Mouse (Mus musculus) Patski (cell line): Measurements from ENCODE around the gene Edem1. TPM values are rescaled to one million over a fixed set of nuclear protein-coding genes. Genes with fewer than 3 reads are reported as not detected.
A peak's percentile ranks its signal among the peaks of the same experiment; 100 is the strongest.

Experiments
- ATAC-seq: fragments of 100-300 bp; one replicate; pipeline ENCODE4 v1.8.0; 2021
- CTCF ChIA-PET: fragments of 350-600 bp; sonication (Branson Sonifier 250); formaldehyde crosslinking; loops from one replicate; lab custom pipeline; 2022; ENCODE audit warnings: inconsistent platforms; lab: Charles Lee
- POLR2A ChIA-PET: fragments of 350-600 bp; sonication (Branson Sonifier 250); formaldehyde crosslinking; loops from one replicate; lab custom pipeline; 2022; ENCODE audit warnings: antibody characterized with exemption, inconsistent platforms; lab: Charles Lee
- DNase-seq: peaks from one replicate; pipeline ENCODE4 v3.0.0-alpha.2; 2011; ENCODE audit warnings: low read depth, low spot score
- H3K27me3 ChIP-seq: fragments of 371-371 bp; one replicate; pipeline ENCODE4 v1.5.1; 2021
- CTCF ChIP-seq: fragments of 100-300 bp; IDR thresholded peaks from one replicate; pipeline ENCODE4 v1.5.1; 2021
- in situ Hi-C: fragments of 300-500 bp; cut with MboI; formaldehyde crosslinking; loops from 3 replicates; pipeline ENCODE4 v1.11.1; 2018; ENCODE audit warnings: low pct_unique_long_range_greater_than_20kb, mixed read lengths
- polyA plus RNA-seq: library from polyadenylated mRNA; unstranded; gene quantifications from one replicate; pipeline ENCODE4 v1.2.3, GENCODE M21; 2021

The Edem1 gene
- polyA plus RNA-seq, 1 experiment from 2014 or later = 32.6 TPM

DNA sequence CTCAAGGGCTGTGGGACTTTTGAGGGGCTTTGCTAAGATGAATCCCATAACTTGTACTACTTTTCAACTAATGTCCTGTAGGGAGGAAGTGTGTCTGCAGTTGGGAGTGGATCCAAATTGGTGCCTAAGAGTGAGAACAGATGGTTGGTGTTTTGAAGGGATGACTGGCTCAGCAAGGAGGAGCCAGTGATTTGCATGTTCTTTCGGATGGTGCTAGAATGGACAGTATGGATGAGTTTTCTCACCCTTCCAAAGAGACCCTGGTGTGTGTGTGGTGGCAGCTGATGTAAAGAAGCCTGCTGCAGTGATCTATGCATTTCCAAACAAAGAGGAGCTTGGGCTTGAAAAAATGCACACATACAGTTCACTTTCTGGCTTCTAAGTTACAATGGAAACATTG lies 23.2 kb upstream of the Edem1 start:
- no peak for TF ChIP-seq CTCF
- POLR2A ChIA-PET = interaction anchor here (0.7 kb wide), 1 partner anchor 46 kb away, joined by 4 read pairs; no protein-coding TSS in a partner anchor
- in situ Hi-C loops = no loop called here
- CTCF ChIA-PET = interaction anchor here (1.4 kb wide), 1 partner anchor 10 kb away, joined by 3 read pairs; no protein-coding TSS in a partner anchor
- ATAC-seq (no peak), DNase-seq (no peak)
- no peaks in the 10 kb centered on the region for H3K27me3 ChIP-seq

- in situ Hi-C loops = no loop called here
Observed at GRCm38 (mm10) chr6:108805871-108806270, 22.6 kb upstream of the Edem1 start.

DNA sequence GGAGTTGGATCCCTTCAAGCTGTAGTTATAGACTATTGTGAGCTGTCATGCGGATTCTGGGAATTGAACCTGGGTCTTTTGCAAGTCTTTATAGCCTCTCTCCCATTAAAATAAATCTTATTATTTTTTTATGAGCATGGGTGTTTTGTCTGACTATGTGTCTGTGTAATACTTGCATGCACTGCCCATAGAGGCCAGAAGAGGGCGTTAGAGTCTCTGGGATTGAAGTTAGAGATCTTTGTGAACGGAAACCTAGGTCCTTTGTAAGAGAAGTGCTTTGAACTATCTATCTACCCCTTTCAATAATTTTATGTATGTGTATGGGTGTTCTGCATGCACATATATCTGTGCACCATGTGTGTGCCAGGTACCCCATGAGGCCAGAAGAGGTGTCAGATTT lies 21.0 kb upstream of the Edem1 start:
- no peaks in the 10 kb centered on the region for H3K27me3 ChIP-seq
- in situ Hi-C loops = no loop called here
- DNase-seq (no peak), ATAC-seq (no peak)
- ChIA-PET CTCF (interaction anchor here (1.2 to 1.7 kb wide), 2 partner anchors 10 to 14 kb away, joined by 3 to 5 read pairs; no protein-coding TSS in a partner anchor), POLR2A (no interaction called here)
- peak; percentile 42 for TF ChIP-seq CTCF

More at GRCm38 (mm10) chr6:108805871-108806270, 22.6 kb upstream of the Edem1 start:
- H3K27me3 ChIP-seq = no peaks in the 10 kb centered on the region
- no peak for DNase-seq
- TF ChIP-seq CTCF = no peak
- no peak for ATAC-seq
- POLR2A ChIA-PET = no interaction called here
- CTCF ChIA-PET = interaction anchor here (1.4 kb wide), 1 partner anchor 11 kb away, joined by 3 read pairs; no protein-coding TSS in a partner anchor

DNA sequence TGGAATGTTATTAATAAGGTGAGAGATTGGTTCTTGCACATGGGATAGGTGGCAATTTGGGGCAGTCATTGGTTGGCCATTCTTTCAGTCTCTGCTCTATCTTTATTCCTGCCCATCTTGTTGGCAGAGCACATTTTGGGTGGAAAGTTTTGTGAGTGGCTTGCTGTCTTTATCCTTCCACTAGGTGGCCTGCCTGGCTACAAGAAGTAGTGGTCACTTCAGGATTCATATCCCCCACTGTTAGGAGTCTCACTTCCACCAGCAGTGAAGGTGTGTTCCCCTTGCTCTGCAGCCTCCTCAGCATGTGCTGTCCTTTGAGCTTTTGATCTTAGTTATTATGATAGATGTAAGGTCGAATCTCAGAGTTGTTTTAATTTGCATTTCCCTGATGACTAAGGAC lies 19.7 kb upstream of the Edem1 start:
- CTCF ChIA-PET = interaction anchor here (0.8 to 1.3 kb wide), 3 partner anchors 10 to 13 kb away, joined by 3 to 5 read pairs (median 3); no protein-coding TSS in a partner anchor
- in situ Hi-C loops = no loop called here
- peak; percentile 38 for TF ChIP-seq CTCF

DNA sequence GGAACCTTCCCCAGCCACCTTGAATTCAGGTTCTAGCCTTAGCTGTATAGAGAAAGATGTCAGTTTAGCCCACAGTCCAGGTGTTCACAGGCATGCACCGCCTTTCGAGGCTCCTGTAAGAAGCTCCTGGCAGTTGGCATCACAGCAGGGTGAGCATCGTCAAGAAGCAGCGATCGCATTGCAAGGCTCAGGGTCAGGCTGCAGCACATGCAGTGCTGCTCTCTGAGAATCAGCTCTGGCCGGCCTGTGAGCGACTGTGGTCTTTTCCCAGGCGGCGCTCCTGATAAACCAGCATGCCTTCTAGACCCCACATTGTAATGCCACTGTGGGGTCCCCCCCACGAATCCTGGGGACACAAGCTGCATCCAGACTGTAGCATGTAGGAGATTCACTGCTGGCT lies 18.2 kb upstream of the Edem1 start:
- TF ChIP-seq CTCF = no peak
- in situ Hi-C loops = no loop called here
- CTCF ChIA-PET = interaction anchor here (0.7 to 1.3 kb wide), 2 partner anchors 10 to 15 kb away, joined by 3 to 5 read pairs; no protein-coding TSS in a partner anchor

More for the DNA sequence above, 19.7 kb upstream of the Edem1 start:
- H3K27me3 ChIP-seq = no peaks in the 10 kb centered on the region
- POLR2A ChIA-PET = no interaction called here
- DNase-seq (no peak), ATAC-seq (no peak)

DNA sequence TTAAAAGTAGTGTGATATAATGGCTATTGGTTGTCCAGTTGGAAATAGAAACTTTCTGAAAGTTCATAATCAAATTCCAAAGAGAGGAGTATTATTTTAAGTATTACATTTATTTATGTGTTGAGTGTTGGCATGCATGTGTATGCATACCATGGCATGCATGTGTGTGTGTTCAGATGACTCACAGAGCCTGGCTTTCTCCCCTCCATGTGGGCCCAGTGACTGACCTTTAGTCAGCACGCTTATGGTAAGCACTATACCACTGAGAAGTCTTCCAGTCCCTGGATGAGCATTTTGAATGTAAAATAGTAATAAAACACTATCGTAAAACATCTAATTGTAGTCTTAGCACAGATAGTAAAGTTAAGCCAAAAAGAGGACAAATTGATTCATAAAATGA lies 16.3 kb upstream of the Edem1 start:
- POLR2A ChIA-PET = no interaction called here
- DNase-seq (no peak), ATAC-seq (no peak)
- no peak for TF ChIP-seq CTCF
- CTCF ChIA-PET = no interaction called here
- in situ Hi-C loops = no loop called here
- no peaks in the 10 kb centered on the region for H3K27me3 ChIP-seq

More for the DNA sequence above, 18.2 kb upstream of the Edem1 start:
- no peak for ATAC-seq
- no peaks in the 10 kb centered on the region for H3K27me3 ChIP-seq
- POLR2A ChIA-PET = no interaction called here
- DNase-seq = no peak

GRCm38 (mm10) chr6:108817510-108817909 lies 10.9 kb upstream of the Edem1 start:
- POLR2A ChIA-PET = no interaction called here
- in situ Hi-C loops = no loop called here
- DNase-seq = no peak
- no peaks in the 10 kb centered on the region for H3K27me3 ChIP-seq
- ATAC-seq = no peak
- CTCF ChIA-PET = no interaction called here
- no peak for TF ChIP-seq CTCF

DNA sequence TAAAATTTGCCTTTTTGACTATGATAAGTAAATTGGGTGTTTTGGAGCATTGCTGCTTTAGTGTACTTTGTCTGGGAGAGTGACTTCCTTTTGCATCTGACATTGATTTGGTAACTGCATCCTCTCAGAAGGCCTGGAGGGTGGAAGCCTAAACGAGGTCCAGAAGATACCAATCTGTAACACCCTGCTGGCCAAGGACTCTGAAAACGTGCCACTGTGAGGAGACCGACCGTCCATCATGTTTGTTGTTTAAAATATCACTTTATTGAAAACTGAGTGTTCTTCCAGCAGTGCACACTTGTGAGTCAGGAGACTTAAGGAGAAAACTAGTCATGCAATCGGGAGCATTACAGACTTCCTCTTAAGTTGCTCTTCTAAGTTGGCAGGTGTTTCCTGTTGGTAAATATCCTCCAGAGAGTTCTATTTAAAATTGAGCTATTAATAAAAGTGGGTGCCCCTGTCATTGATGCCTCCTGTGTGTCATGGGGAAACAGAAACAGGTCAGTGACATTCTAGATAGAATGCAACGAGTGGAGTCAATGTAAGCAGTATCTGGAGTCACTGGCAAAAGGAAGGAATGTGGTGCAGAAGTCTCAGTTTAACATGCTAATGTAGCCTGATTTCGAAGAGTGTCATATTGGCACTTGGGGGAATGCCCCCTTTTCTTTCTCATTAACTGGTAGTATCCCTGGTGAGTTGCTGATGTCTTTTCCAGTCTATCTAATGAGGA lies 3.5 kb upstream of the Edem1 start:
- H3K27me3 ChIP-seq = no peaks in the 10 kb centered on the region
- ChIA-PET POLR2A (no interaction called here), CTCF (interaction anchor here (1.3 kb wide), 1 partner anchor 9 kb away, joined by 3 read pairs; no protein-coding TSS in a partner anchor)
- DNase-seq = no peak
- in situ Hi-C loops = no loop called here
- TF ChIP-seq CTCF = no peak
- ATAC-seq = no peak

DNA sequence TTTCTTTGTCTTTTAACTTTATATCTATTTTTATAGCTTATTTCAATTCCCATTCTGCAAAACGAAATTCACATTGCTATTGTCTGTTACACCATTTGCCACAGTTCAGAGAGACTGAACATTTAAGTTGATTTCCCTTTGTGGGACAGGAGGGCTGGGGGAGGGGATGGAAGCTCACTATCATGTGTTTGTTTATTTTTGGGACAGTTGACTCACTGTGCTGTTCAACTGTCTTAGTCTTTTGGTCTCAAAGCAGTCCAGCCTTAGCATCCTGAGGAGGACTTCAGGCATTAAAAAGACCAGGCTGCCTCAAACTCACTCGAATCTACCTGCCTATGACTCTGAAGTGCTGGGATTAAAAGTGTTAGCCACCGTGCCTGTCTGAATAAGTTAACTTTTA lies 2.4 kb upstream of the Edem1 start:
- ChIA-PET POLR2A (no interaction called here), CTCF (no interaction called here)
- ATAC-seq (no peak), DNase-seq (no peak)
- no peaks in the 10 kb centered on the region for H3K27me3 ChIP-seq
- TF ChIP-seq CTCF = no peak
- in situ Hi-C loops = no loop called here

DNA sequence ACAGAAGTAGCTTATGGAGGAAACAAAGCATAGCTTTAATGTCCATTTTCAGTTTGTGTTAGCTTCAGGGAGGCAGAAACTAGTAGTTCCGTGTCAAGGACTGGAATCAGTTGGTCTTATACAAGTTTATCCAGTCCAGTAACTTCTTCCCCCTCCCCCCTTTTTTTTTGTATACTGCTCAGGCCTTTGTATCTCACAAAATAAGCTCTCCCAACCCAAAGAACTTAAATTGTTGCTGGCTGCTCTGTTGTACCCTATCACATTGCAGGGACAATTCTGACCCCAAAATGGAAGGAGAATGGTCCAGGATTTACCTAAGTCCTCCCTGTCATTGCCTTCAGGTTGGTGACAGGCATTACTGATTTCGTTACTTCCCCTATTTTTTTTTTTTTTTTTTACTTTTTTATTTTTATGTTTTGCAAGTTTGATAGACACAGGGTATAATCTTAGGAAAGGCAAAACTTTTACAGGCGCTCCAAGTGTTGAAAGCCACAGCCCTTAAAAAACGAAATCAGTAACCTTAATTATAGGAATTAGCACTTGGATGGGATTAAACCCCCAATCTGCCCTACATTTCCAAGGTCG lies 1.0 kb upstream of the Edem1 start:
- ATAC-seq (no peak), DNase-seq (no peak)
- POLR2A ChIA-PET = interaction anchor here (0.6 kb wide), 1 partner anchor 23 kb away, joined by 3 read pairs; no protein-coding TSS in a partner anchor
- CTCF ChIA-PET = no interaction called here
- in situ Hi-C loops = no loop called here
- no peaks in the 10 kb centered on the region for H3K27me3 ChIP-seq
- TF ChIP-seq CTCF = no peak

DNA sequence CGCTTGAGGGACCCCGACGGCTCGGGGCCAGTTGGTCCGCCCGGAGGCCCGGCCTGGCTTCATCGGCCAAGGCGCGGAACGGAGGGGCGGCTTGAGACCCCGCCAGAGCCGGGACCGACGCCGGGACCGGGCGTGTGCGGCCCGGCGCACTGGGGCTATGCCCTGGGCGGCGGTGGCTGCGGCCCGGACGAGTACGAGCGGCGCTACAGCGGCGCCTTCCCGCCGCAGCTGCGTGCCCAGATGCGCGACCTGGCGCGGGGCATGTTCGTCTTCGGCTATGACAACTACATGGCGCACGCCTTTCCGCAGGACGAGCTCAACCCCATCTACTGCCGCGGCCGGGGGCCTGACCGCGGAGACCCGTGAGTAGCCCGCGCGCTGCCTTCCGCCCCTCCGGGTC lies 431 bp downstream of the Edem1 start:
- TF ChIP-seq CTCF = no peak
- ATAC-seq = peak; percentile 41
- CTCF ChIA-PET = interaction anchor here (1.2 to 1.5 kb wide), 3 partner anchors 14 to 28 kb away, joined by 3 to 4 read pairs (median 3); no protein-coding TSS in a partner anchor
- DNase-seq = no peak
- no peaks in the 10 kb centered on the region for H3K27me3 ChIP-seq
- POLR2A ChIA-PET = no interaction called here
- in situ Hi-C loops = no loop called here
